Mouse (Mus musculus) fibroblast of lung, adult 2 months (primary cell): ENCODE data around the gene Gm28035.

Experiments
- DNase-seq: peaks from one replicate; pipeline ENCODE4 v3.0.0-alpha.2; 2011; ENCODE audit warnings: low read depth

Gene Gm28035

GRCm38 (mm10) chr2:30240267-30240666 lies at the start of gene Gm28035:
Gm28035 (plus strand) TSS chr2:30240567.
- no peak for DNase-seq

- no peak for DNase-seq
Observed at GRCm38 (mm10) chr2:30191790-30192580, 48.4 kb upstream of the Gm28035 start.

DNA sequence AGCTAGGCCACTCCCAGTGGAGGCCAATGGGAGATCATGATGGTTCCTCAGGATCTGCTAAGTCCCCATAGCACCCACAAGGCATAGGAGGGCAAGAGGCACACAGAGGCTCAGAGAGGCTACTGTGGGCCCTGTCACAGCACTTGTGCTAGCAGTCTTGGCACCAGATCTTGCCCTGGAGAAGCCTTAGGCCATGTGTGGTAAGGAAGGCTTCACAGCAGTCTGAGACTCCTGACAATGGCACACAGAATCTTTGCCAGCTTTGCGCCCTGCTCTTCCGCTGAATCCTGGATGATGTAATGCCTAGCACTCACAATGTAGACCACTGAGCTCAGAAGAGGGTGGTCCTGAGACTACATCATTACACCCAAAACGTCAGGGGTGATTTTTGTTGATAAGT lies 45.7 kb upstream of the Gm28035 start:
- DNase-seq, result no peak

- DNase-seq, result no peak
Observed at GRCm38 (mm10) chr2:30198021-30198420, 42.3 kb upstream of the Gm28035 start.

DNA sequence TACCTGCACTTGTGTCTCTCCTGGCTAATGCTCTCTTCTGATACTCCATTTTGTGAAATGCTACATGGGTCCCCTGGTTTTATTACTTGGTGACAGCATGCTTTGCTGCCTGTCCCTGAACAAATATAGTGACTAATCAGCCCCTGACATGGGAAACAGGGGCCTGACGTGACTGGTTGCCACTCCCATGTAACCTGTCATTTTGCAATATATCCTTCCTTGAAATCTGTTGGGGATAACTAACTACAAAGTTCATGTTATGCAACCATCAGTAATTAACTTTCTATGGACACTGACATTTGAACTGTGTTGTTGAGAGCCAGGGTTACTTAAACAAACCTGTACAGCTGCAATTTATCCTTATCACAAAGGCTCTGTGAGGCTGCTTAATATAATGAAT lies 40.4 kb upstream of the Gm28035 start:
- no peak for DNase-seq

DNA sequence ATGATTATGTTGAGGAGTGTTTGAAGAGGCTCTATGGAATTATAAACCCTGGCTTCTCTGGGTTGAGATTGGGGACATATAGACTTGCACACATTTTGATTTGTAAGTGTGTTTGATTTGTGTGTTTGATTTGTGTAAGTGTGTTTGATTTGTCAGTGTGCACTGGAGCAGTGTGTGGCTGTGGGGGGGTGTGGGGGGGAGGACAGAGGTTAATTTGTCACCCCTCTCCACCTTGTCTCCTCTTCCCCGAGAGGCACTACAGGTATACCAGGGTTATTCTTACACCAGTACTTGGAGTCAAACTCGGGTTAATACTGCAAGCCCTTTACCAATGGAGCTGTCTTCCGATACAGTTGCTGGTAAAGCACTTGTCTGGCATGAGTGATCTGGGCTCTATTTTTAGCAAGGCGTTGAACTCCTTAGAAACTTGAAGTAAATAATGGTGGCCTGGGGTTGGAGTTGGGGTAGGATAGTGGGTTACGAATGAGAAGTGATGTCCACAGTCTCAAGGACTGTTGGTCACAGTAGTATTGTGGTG lies 39.9 kb upstream of the Gm28035 start:
- DNase-seq, result no peak

DNA sequence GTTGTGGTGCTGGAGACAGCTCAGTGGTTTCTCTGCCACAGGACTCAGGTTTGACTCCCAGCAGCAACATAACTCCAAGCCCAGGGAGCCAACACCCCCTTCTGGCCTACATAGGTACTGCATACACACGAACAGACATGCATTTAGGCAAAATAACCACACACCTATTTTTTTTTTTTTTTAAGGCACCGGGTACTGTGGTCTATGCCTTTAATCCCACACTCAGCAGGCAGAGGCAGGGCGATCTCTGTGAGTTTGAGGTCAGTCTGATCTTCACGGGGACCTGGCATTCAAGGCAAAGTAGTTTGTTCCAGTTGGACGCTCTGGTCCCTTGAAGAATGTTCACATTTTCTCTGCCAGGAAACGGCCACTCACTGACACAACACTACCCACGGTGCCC lies 36.9 kb upstream of the Gm28035 start:
- no peak for DNase-seq

- no peak for DNase-seq
Observed at GRCm38 (mm10) chr2:30205255-30205628, 35.1 kb upstream of the Gm28035 start.

- peak; percentile 71 for DNase-seq
Observed at GRCm38 (mm10) chr2:30205629-30206357, 34.6 kb upstream of the Gm28035 start, which contains the start of gene Kyat1. Kyat1 (minus strand) TSS chr2:30205847.

GRCm38 (mm10) chr2:30207401-30207800 lies 33.0 kb upstream of the Gm28035 start:
- no peak for DNase-seq

- DNase-seq, result no peak
Observed at GRCm38 (mm10) chr2:30207886-30208285, 32.5 kb upstream of the Gm28035 start.

DNA sequence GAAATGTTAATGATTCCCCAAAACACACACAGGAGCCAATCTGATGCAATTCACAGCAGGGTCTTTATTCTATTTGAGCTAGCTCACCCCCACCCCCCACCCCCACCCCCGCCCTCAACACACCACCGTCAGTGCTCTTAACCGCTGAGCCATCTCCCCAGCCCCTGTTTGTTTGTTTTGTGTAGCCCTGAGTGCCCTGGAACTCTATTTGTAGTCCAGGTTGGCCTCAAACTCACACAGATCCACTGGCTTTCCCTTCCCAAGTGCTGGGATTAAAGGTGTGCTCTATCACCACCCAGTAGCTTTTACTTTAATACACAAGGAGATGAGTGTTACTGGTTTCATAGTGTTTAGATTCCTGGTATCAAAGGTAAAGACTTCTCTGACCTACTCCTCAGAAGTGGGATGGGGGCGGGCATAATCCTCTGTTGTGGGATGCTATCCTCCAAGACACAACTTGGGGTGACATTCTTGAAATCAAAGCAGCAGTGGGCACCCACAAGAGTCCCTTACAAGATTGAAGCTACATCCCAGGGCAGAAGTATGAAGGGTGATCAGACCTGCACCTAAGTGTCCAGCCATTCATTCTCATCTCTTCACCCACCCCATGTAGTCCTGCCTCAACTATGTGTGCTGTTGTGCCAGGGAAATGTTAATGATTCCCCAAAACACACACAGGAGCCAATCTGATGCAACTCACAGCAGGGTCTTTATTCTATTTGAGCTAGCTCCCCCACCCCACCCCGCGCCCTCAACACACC lies 28.8 kb upstream of the Gm28035 start:
- DNase-seq, result no peak

GRCm38 (mm10) chr2:30212169-30212545 lies 28.2 kb upstream of the Gm28035 start:
- DNase-seq, result no peak

DNA sequence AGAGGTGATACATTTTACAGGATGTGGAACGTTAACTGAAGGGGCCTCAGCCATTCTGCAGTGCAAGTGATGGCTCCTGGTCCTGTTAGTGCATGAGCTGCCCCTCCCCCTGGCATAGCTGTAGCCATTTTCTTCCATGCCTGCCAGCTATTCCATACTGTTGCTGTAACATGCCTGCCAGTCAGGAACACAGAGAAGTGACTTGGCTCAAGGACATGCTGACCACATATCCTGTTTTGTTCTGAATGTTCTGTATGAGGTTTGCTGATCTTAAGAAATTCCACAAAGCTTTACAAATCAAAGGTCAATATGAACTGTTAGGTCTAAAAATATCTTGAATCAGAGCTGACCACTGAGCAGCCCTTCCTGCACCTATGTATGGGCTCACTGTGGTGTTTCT lies 27.4 kb upstream of the Gm28035 start:
- DNase-seq, result peak; percentile 27

- DNase-seq, result no peak
Observed at GRCm38 (mm10) chr2:30214745-30215144, 25.6 kb upstream of the Gm28035 start.

- DNase-seq, result no peak
Observed at GRCm38 (mm10) chr2:30215493-30215892, 24.9 kb upstream of the Gm28035 start.

GRCm38 (mm10) chr2:30216293-30216692 lies 24.1 kb upstream of the Gm28035 start:
- DNase-seq, result no peak

- no peak for DNase-seq
Observed at GRCm38 (mm10) chr2:30235593-30235992, 4.8 kb upstream of the Gm28035 start.

- no peak for DNase-seq
Observed at GRCm38 (mm10) chr2:30236426-30237198, 3.8 kb upstream of the Gm28035 start.

- peak; percentile 90 for DNase-seq
Observed at GRCm38 (mm10) chr2:30237199-30237880, 3.0 kb upstream of the Gm28035 start, which contains the start of gene Lrrc8a. Lrrc8a (plus strand) TSS chr2:30237715.

DNA sequence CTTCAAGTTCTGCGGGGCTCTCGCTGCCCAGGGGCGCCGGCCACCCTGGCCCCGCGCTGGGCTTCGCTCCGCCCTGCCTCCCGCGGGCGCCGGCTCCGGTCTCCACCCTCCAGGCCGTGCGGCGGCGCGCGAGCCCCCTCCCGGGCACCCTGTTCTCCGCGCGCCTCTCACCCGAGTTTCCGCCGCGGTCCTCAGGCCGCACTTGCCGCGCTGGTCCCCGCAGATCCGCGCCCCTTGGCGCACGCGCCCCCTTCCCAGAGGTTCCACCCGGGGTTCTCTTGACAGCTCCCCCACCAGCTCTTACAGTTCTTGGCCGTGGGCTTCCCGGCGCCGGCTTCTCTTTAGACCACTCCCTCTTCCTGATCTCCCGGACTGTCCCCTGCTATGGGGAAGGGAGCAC lies 2.5 kb upstream of the Gm28035 start:
- no peak for DNase-seq
